Mouse (Mus musculus) E14TG2a.4 (cell line): ENCODE measurements around the gene Fmn2.

Experiments
- CTCF ChIP-seq: conservative IDR thresholded peaks from 2 replicates; pipeline ENCODE4 v1.5.1; 2014; ENCODE audit warnings: low read length
- NANOG ChIP-seq: IDR thresholded peaks from 2 replicates; pipeline ENCODE4 v1.6.1; 2014; ENCODE audit warnings: borderline replicate concordance, low read length, mixed read lengths
- POU5F1 ChIP-seq: IDR thresholded peaks from 2 replicates; pipeline ENCODE4 v1.6.1; 2014; ENCODE audit warnings: low read length, borderline replicate concordance

DNA sequence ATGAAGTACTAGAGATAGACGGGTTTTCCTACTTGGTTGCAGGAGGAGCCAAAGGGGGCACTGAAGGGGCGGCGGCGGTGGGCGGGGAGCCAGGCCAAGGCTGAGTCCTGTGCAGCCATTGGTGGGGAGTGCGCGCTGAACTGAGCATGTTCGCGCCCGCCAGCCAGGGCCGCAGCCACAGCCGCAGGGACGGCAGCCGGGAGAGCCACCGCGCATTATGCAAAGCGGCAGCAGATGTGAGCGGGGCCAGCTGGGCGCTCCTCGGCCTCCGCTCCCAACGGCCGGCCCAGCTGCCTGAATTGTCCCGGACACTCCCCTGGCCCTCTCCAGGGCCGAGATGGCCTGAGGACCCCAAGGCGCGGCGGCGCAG, at the start of gene Fmn2:
- no peak for TF ChIP-seq CTCF
- no peak for TF ChIP-seq POU5F1
- no peak for TF ChIP-seq NANOG
